Mouse (Mus musculus) kidney, postnatal 0 days (tissue): Measurements from ENCODE around the gene Ankrd33b. TPM values are rescaled to one million over a fixed set of nuclear protein-coding genes. Genes with fewer than 3 reads are reported as not detected.
A peak's percentile ranks its signal among the peaks of the same experiment; 100 is the strongest.

ENCODE experiments used
- ATAC-seq: fragments of 200-750 bp; cut with Nextera tagmentation; replicated peaks from 2 replicates; pipeline ENCODE4 v1.8.0; 2017; ENCODE audit warnings: low read depth, moderate number of reproducible peaks, moderate TSS enrichment, moderate library complexity; ENCODE audit not compliant: low FRiP score
- DNase-seq: peaks from one replicate; pipeline ENCODE4 v3.0.0-alpha.2; 2016; ENCODE audit warnings: low spot score
- H3K27ac ChIP-seq: fragments of 300-500 bp; sonication (generic); 2 replicates; pipeline ENCODE4 v1.5.1; 2014; ENCODE audit warnings: mild to moderate bottlenecking
- H3K27me3 ChIP-seq: fragments of 300-500 bp; sonication (generic); 2 replicates; pipeline ENCODE4 v1.6.1; 2014; ENCODE audit warnings: low read length, mixed read lengths; ENCODE audit not compliant: insufficient read depth
- H3K36me3 ChIP-seq: fragments of 300-500 bp; sonication (generic); 2 replicates; pipeline ENCODE4 v1.6.1; 2014; ENCODE audit warnings: low read length, mixed read lengths; ENCODE audit not compliant: insufficient read depth
- H3K4me1 ChIP-seq: fragments of 300-500 bp; sonication (generic); replicated peaks from 2 replicates; pipeline ENCODE4 v1.6.1; 2014; ENCODE audit warnings: antibody characterized with exemption, low read length, mixed read lengths; ENCODE audit not compliant: insufficient read depth
- H3K4me2 ChIP-seq: fragments of 300-500 bp; sonication (generic); 2 replicates; pipeline ENCODE4 v1.6.1; 2014; ENCODE audit warnings: mild to moderate bottlenecking, low read length, moderate library complexity, mixed read lengths
- H3K4me3 ChIP-seq: fragments of 300-500 bp; sonication (generic); replicated peaks from 2 replicates; pipeline ENCODE4 v1.5.1; 2014; ENCODE audit warnings: low read depth, low read length
- H3K9ac ChIP-seq: fragments of 300-500 bp; sonication (generic); 2 replicates; pipeline ENCODE4 v1.6.1; 2014; ENCODE audit warnings: low read depth, low read length
- H3K9me3 ChIP-seq: fragments of 300-500 bp; sonication (generic); replicated peaks from 2 replicates; pipeline ENCODE4 v1.6.1; 2016; ENCODE audit warnings: low read length, inconsistent platforms, mixed read lengths
- CTCF ChIP-seq: IDR thresholded peaks from 2 replicates; pipeline ENCODE4 v1.5.1; 2016; ENCODE audit warnings: antibody characterized with exemption, low read depth, mild to moderate bottlenecking, moderate library complexity
- WGBS: fragments of 180-500 bp; shearing (Covaris S2); extraction: QIAGEN DNeasy Blood & Tissue Kit; methylation state at CpG from one replicate; pipeline ENCODE4 v1.1.7; 2014; 5-methylcytosine and 5-hydroxymethylcytosine counted together
- polyA plus RNA-seq: library from polyadenylated mRNA; unstranded; fragments of >200 nt; fragmentation: Nextera tagmentation; extraction: Ambion mirVana; gene quantifications from 2 replicates; pipeline ENCODE4 v1.2.1, GENCODE M21; 2015

The Ankrd33b gene
- polyA plus RNA-seq, 1 experiment from 2014 or later = 12.0 TPM

GRCm38 (mm10) chr15:31365041-31365719 is 2.3 kb downstream of the Ankrd33b start:
- peak overlapping the region; percentile 8; the same call in 1 of the 2 replicates for H3K27ac ChIP-seq
- H3K4me1 ChIP-seq = peaks cover 4% of the 10 kb centered on the region; the same call in 1 of the 2 replicates
- no peak for TF ChIP-seq CTCF
- no peak for ATAC-seq
- H3K27me3 ChIP-seq = no peaks in the 10 kb centered on the region
- H3K9me3 ChIP-seq = no peaks in the 10 kb centered on the region
- peak overlapping the region; percentile 70; the same call in 1 of the 2 replicates for H3K9ac ChIP-seq
- no peak for DNase-seq
- peak overlapping the region; percentile 99 for H3K4me2 ChIP-seq
- whole genome bisulfite sequencing = 33% methylated on average over 11 of the region's 11 CpGs
- H3K4me3 ChIP-seq = peak overlapping the region; percentile 67
- H3K36me3 ChIP-seq = no peaks in the 10 kb centered on the region

- ATAC-seq = no peak
- H3K4me1 ChIP-seq = peaks cover 4% of the 10 kb centered on the region; the same call in 1 of the 2 replicates
- no peak for TF ChIP-seq CTCF
- no peaks in the 10 kb centered on the region for H3K9me3 ChIP-seq
- no peak overlapping the region for H3K9ac ChIP-seq
- H3K27me3 ChIP-seq = no peaks in the 10 kb centered on the region
- no peak overlapping the region for H3K4me3 ChIP-seq
- H3K36me3 ChIP-seq = no peaks in the 10 kb centered on the region
- WGBS = 74% methylated on average over 6 of the region's 6 CpGs
- DNase-seq = no peak
- no peak overlapping the region for H3K4me2 ChIP-seq
- H3K27ac ChIP-seq = no peak overlapping the region
Measured at GRCm38 (mm10) chr15:31364396-31364795, 3.1 kb downstream of the Ankrd33b start.

GRCm38 (mm10) chr15:31363981-31364361 is 3.6 kb downstream of the Ankrd33b start:
- H3K9ac ChIP-seq = no peak overlapping the region
- peaks cover 4% of the 10 kb centered on the region; the same call in 1 of the 2 replicates for H3K4me1 ChIP-seq
- ATAC-seq = no peak
- H3K4me3 ChIP-seq = no peak overlapping the region
- TF ChIP-seq CTCF = no peak
- no peak for DNase-seq
- no peaks in the 10 kb centered on the region for H3K36me3 ChIP-seq
- no peak overlapping the region for H3K27ac ChIP-seq
- no peak overlapping the region for H3K4me2 ChIP-seq
- H3K27me3 ChIP-seq = no peaks in the 10 kb centered on the region
- no peaks in the 10 kb centered on the region for H3K9me3 ChIP-seq
- 68% methylated on average over 8 of the region's 8 CpGs for WGBS

- Histone ChIP-seq H3K4me3 (no peak overlapping the region), H3K27ac (no peak overlapping the region)
Measured at GRCm38 (mm10) chr15:31363241-31363980, 4.1 kb downstream of the Ankrd33b start.

GRCm38 (mm10) chr15:31361259-31361853 is 6.2 kb downstream of the Ankrd33b start:
- no peak overlapping the region for H3K27ac ChIP-seq
- no peak overlapping the region for H3K4me2 ChIP-seq
- H3K27me3 ChIP-seq = no peaks in the 10 kb centered on the region
- ATAC-seq (no peak), DNase-seq (no peak)
- no peak overlapping the region for H3K9ac ChIP-seq
- H3K9me3 ChIP-seq = no peaks in the 10 kb centered on the region
- 86% methylated on average over 9 of the region's 9 CpGs for WGBS
- TF ChIP-seq CTCF = no peak
- H3K36me3 ChIP-seq = no peaks in the 10 kb centered on the region
- H3K4me3 ChIP-seq = no peak overlapping the region
- no peaks in the 10 kb centered on the region for H3K4me1 ChIP-seq

More at GRCm38 (mm10) chr15:31363241-31363980, 4.1 kb downstream of the Ankrd33b start:
- ATAC-seq (no peak), DNase-seq (no peak)
- TF ChIP-seq CTCF = no peak
- WGBS = 87% methylated on average over 13 of the region's 13 CpGs
- no peak overlapping the region for H3K4me2 ChIP-seq
- no peaks in the 10 kb centered on the region for H3K27me3 ChIP-seq
- no peaks in the 10 kb centered on the region for H3K36me3 ChIP-seq
- H3K9me3 ChIP-seq = no peaks in the 10 kb centered on the region
- H3K9ac ChIP-seq = no peak overlapping the region
- H3K4me1 ChIP-seq = peaks cover 4% of the 10 kb centered on the region; the same call in 1 of the 2 replicates

- no peak overlapping the region for H3K4me3 ChIP-seq
- no peak for ATAC-seq
- no peak overlapping the region for H3K27ac ChIP-seq
- no peaks in the 10 kb centered on the region for H3K36me3 ChIP-seq
- no peak overlapping the region for H3K9ac ChIP-seq
- no peaks in the 10 kb centered on the region for H3K4me1 ChIP-seq
- no peak overlapping the region for H3K4me2 ChIP-seq
- no peaks in the 10 kb centered on the region for H3K27me3 ChIP-seq
- 65% methylated on average over 6 of the region's 6 CpGs for WGBS
- no peaks in the 10 kb centered on the region for H3K9me3 ChIP-seq
- no peak for DNase-seq
- no peak for TF ChIP-seq CTCF
Measured at GRCm38 (mm10) chr15:31360593-31360992, 6.9 kb downstream of the Ankrd33b start.
